Mouse (Mus musculus): ENCODE measurements around the gene Gm4778. TPM values are rescaled to one million over a fixed set of nuclear protein-coding genes. Genes with fewer than 3 reads are reported as not detected.
A peak's percentile ranks its signal among the peaks of the same experiment; 100 is the strongest.
"Not testable (repeated sequence)": the region's sequence is repeated elsewhere in the genome, so short reads cannot be mapped to it uniquely, and the experiment has no call there.

Gm4778 gene
- not detected in 2 replicates for polyA plus RNA-seq (2016; fragmentation: Nextera tagmentation; extraction: Ambion mirVana)

- H3K27ac ChIP-seq (replicated peaks); H3K36me3 ChIP-seq; ATAC-seq (ENCODE audit: low FRiP score, low read depth); H3K27me3 ChIP-seq; H3K9ac ChIP-seq (replicated peaks); H3K4me1 ChIP-seq; H3K4me2 ChIP-seq (replicated peaks); H3K9me3 ChIP-seq; H3K4me3 ChIP-seq: not testable (repeated sequence)
- WGBS, result 94% methylated on average over 1 of the region's 1 CpGs
Measured at GRCm38 (mm10) chr3:94263736-94264135, at the start of gene Gm4778. TSS of gene Gm4778 (plus strand) at chr3:94264036.

GRCm38 (mm10) chr3:94260598-94260997, 3.2 kb upstream of the Gm4778 start:
- H3K27ac ChIP-seq (replicated peaks), result no peak overlapping the region
- no peak overlapping the region for H3K4me3 ChIP-seq
- no peaks in the 10 kb centered on the region for H3K4me1 ChIP-seq
- ATAC-seq (ENCODE audit: low FRiP score, low read depth), result peak; percentile 70
- 48% methylated on average over 6 of the region's 6 CpGs for WGBS
- H3K36me3 ChIP-seq, result no peaks in the 10 kb centered on the region
- H3K27me3 ChIP-seq, result no peaks in the 10 kb centered on the region
- H3K9me3 ChIP-seq, result no peaks in the 10 kb centered on the region
- no peak overlapping the region for H3K9ac ChIP-seq (replicated peaks)
- no peak overlapping the region for H3K4me2 ChIP-seq (replicated peaks)

- no peak for ATAC-seq (ENCODE audit: low FRiP score, low read depth)
- 91% methylated on average over 11 of the region's 11 CpGs for WGBS
- no peaks in the 10 kb centered on the region for H3K9me3 ChIP-seq
Measured at GRCm38 (mm10) chr3:94275991-94276390, 12.2 kb downstream of the Gm4778 start.

GRCm38 (mm10) chr3:94305457-94305856, 41.6 kb downstream of the Gm4778 start:
- H3K27ac ChIP-seq (replicated peaks), result no peak overlapping the region
- no peaks in the 10 kb centered on the region; the same call in 1 of the 2 replicates for H3K27me3 ChIP-seq
- H3K4me2 ChIP-seq (replicated peaks), result no peak overlapping the region
- 71% methylated on average over 1 of the region's 1 CpGs for WGBS
- no peaks in the 10 kb centered on the region for H3K9me3 ChIP-seq
- no peak overlapping the region for H3K9ac ChIP-seq (replicated peaks)
- no peak overlapping the region for H3K4me3 ChIP-seq
- ATAC-seq (ENCODE audit: low FRiP score, low read depth), result no peak
- H3K4me1 ChIP-seq, result peaks cover 6% of the 10 kb centered on the region; the same call in 1 of the 2 replicates
- H3K36me3 ChIP-seq, result no peaks in the 10 kb centered on the region

More at GRCm38 (mm10) chr3:94275991-94276390, 12.2 kb downstream of the Gm4778 start:
- Histone ChIP-seq H3K27me3 (no peaks in the 10 kb centered on the region), H3K27ac (replicated peaks) (no peak overlapping the region), H3K9ac (replicated peaks) (no peak overlapping the region), H3K4me1 (no peaks in the 10 kb centered on the region), H3K4me2 (replicated peaks) (no peak overlapping the region), H3K36me3 (no peaks in the 10 kb centered on the region), H3K4me3 (no peak overlapping the region)

- H3K9me3 ChIP-seq, result no peaks in the 10 kb centered on the region
- H3K4me1 ChIP-seq, result peaks cover 13% of the 10 kb centered on the region
- H3K4me2 ChIP-seq (replicated peaks), result no peak overlapping the region
- no peak overlapping the region for H3K27ac ChIP-seq (replicated peaks)
- ATAC-seq (ENCODE audit: low FRiP score, low read depth), result no peak
- no peak overlapping the region for H3K9ac ChIP-seq (replicated peaks)
- no peaks in the 10 kb centered on the region; the same call in 1 of the 2 replicates for H3K27me3 ChIP-seq
- no peaks in the 10 kb centered on the region for H3K36me3 ChIP-seq
- no peak overlapping the region for H3K4me3 ChIP-seq
Measured at GRCm38 (mm10) chr3:94306975-94307374, 43.1 kb downstream of the Gm4778 start.

- peak within 1 kb of the TSS; percentile 72 for H3K4me2 ChIP-seq (replicated peaks)
- no peaks in the 10 kb centered on the region for H3K9me3 ChIP-seq
- peak within 1 kb of the TSS; percentile 75 for H3K9ac ChIP-seq (replicated peaks)
- peak within 1 kb of the TSS; percentile 77 for H3K27ac ChIP-seq (replicated peaks)
- WGBS, result 1% methylated on average over 47 of the region's 47 CpGs
- no peaks in the 10 kb centered on the region for H3K36me3 ChIP-seq
- peak within 1 kb of the TSS; percentile 60 for H3K4me3 ChIP-seq
- peaks cover 13% of the 10 kb centered on the region for H3K4me1 ChIP-seq
- H3K27me3 ChIP-seq, result no peaks in the 10 kb centered on the region; the same call in 1 of the 2 replicates
- peak; percentile 98 for ATAC-seq (ENCODE audit: low FRiP score, low read depth)
Measured at GRCm38 (mm10) chr3:94309633-94310363, 46.0 kb downstream of the Gm4778 start, which contains the start of gene Them4. TSS of gene Them4 (plus strand) at chr3:94310089.

GRCm38 (mm10) chr3:94310491-94310890, 46.7 kb downstream of the Gm4778 start:
- peak overlapping the region; percentile 77 for H3K27ac ChIP-seq (replicated peaks)
- H3K4me1 ChIP-seq, result peaks cover 13% of the 10 kb centered on the region
- ATAC-seq (ENCODE audit: low FRiP score, low read depth), result no peak
- no peaks in the 10 kb centered on the region for H3K9me3 ChIP-seq
- H3K9ac ChIP-seq (replicated peaks), result peak overlapping the region; percentile 75
- no peaks in the 10 kb centered on the region for H3K36me3 ChIP-seq
- peak overlapping the region; percentile 60 for H3K4me3 ChIP-seq
- H3K4me2 ChIP-seq (replicated peaks), result peak overlapping the region; percentile 72
- H3K27me3 ChIP-seq, result no peaks in the 10 kb centered on the region; the same call in 1 of the 2 replicates
- 49% methylated on average over 7 of the region's 7 CpGs for WGBS

- Histone ChIP-seq H3K36me3 (no peaks in the 10 kb centered on the region), H3K9me3 (no peaks in the 10 kb centered on the region), H3K27me3 (no peaks in the 10 kb centered on the region; the same call in 1 of the 2 replicates), H3K9ac (replicated peaks) (peak overlapping the region; percentile 75), H3K27ac (replicated peaks) (no peak overlapping the region), H3K4me3 (peak overlapping the region; percentile 60), H3K4me2 (replicated peaks) (peak overlapping the region; percentile 72), H3K4me1 (peaks cover 13% of the 10 kb centered on the region)
- no peak for ATAC-seq (ENCODE audit: low FRiP score, low read depth)
- 82% methylated on average over 6 of the region's 6 CpGs for WGBS
Measured at GRCm38 (mm10) chr3:94310911-94311310, 47.1 kb downstream of the Gm4778 start.

- no peak overlapping the region for H3K27ac ChIP-seq (replicated peaks)
- no peaks in the 10 kb centered on the region for H3K9me3 ChIP-seq
- H3K27me3 ChIP-seq, result no peaks in the 10 kb centered on the region; the same call in 1 of the 2 replicates
- no peak overlapping the region for H3K9ac ChIP-seq (replicated peaks)
- no peaks in the 10 kb centered on the region for H3K36me3 ChIP-seq
- no peak overlapping the region for H3K4me2 ChIP-seq (replicated peaks)
- 87% methylated on average over 4 of the region's 4 CpGs for WGBS
- no peak for ATAC-seq (ENCODE audit: low FRiP score, low read depth)
- H3K4me3 ChIP-seq, result no peak overlapping the region
- peaks cover 13% of the 10 kb centered on the region for H3K4me1 ChIP-seq
Measured at GRCm38 (mm10) chr3:94311376-94311775, 47.5 kb downstream of the Gm4778 start.

Other genes with a start within 250 kb of the Gm4778 start
- not detected in 2 replicates for gene Gm9125, start 209.2 kb upstream of the Gm4778 start, polyA plus RNA-seq (2016; fragmentation: Nextera tagmentation; extraction: Ambion mirVana)
- not detected in 2 replicates for gene Gm10697, start 191.4 kb upstream of the Gm4778 start, polyA plus RNA-seq (2016; fragmentation: Nextera tagmentation; extraction: Ambion mirVana)
- gene Gm10696, start 85.8 kb upstream of the Gm4778 start, polyA plus RNA-seq (2016; fragmentation: Nextera tagmentation; extraction: Ambion mirVana), result not detected in 2 replicates
- gene Gm5286, start 67.3 kb upstream of the Gm4778 start, polyA plus RNA-seq (2016; fragmentation: Nextera tagmentation; extraction: Ambion mirVana), result not detected in 2 replicates
- gene Them4, start 46.1 kb downstream of the Gm4778 start, polyA plus RNA-seq (2016; fragmentation: Nextera tagmentation; extraction: Ambion mirVana), result 12.8 and 13.3 TPM in 2 replicates
- not detected in 2 replicates for gene Them5, start 78.1 kb downstream of the Gm4778 start, polyA plus RNA-seq (2016; fragmentation: Nextera tagmentation; extraction: Ambion mirVana)
- 1.9 and 3.3 TPM in 2 replicates for gene C2cd4d, start 98.4 kb downstream of the Gm4778 start, polyA plus RNA-seq (2016; fragmentation: Nextera tagmentation; extraction: Ambion mirVana)
- 0.18 and 0.28 TPM in 2 replicates for gene Rorc, start 108.8 kb downstream of the Gm4778 start, polyA plus RNA-seq (2016; fragmentation: Nextera tagmentation; extraction: Ambion mirVana)
- 0.68 and 0.71 TPM in 2 replicates for gene Lingo4, start 134.5 kb downstream of the Gm4778 start, polyA plus RNA-seq (2016; fragmentation: Nextera tagmentation; extraction: Ambion mirVana)
- gene Tdrkh, start 149.2 kb downstream of the Gm4778 start, polyA plus RNA-seq (2016; fragmentation: Nextera tagmentation; extraction: Ambion mirVana), result 54.7 and 63.6 TPM in 2 replicates
- gene Mrpl9, start 179.3 kb downstream of the Gm4778 start, polyA plus RNA-seq (2016; fragmentation: Nextera tagmentation; extraction: Ambion mirVana), result 58.8 and 64.9 TPM in 2 replicates
- gene Oaz3, start 179.9 kb downstream of the Gm4778 start, polyA plus RNA-seq (2016; fragmentation: Nextera tagmentation; extraction: Ambion mirVana), result 1.1 and 1.6 TPM in 2 replicates
- gene Celf3, start 214.3 kb downstream of the Gm4778 start, polyA plus RNA-seq (2016; fragmentation: Nextera tagmentation; extraction: Ambion mirVana), result 222 and 240 TPM in 2 replicates
- gene Riiad1, start 216.3 kb downstream of the Gm4778 start, polyA plus RNA-seq (2016; fragmentation: Nextera tagmentation; extraction: Ambion mirVana), result 15.8 and 19.0 TPM in 2 replicates